Mouse (Mus musculus) limb, embryonic 12.5 days (tissue): ENCODE measurements around the gene Glyctk. TPM values are rescaled to one million over a fixed set of nuclear protein-coding genes. Genes with fewer than 3 reads are reported as not detected.

Experiments
- ATAC-seq: fragments of 200-750 bp; cut with Nextera tagmentation; 2 replicates; pipeline ENCODE4 v1.8.0; 2017; ENCODE audit warnings: low read depth, moderate TSS enrichment; ENCODE audit not compliant: insufficient number of reproducible peaks, insufficient read depth, low FRiP score, low TSS enrichment
- H3K27ac ChIP-seq: fragments of 300-500 bp; sonication (generic); 2 replicates; pipeline ENCODE4 v1.5.1; 2016; ENCODE audit warnings: mild to moderate bottlenecking, moderate library complexity
- H3K27me3 ChIP-seq: fragments of 300-500 bp; sonication (generic); 2 replicates; pipeline ENCODE4 v1.6.1; 2016; ENCODE audit warnings: mild to moderate bottlenecking, moderate library complexity
- H3K36me3 ChIP-seq: fragments of 300-500 bp; sonication (generic); 2 replicates; pipeline ENCODE4 v1.6.1; 2016; ENCODE audit warnings: mild to moderate bottlenecking, moderate library complexity
- H3K4me1 ChIP-seq: fragments of 300-500 bp; sonication (generic); replicated peaks from 2 replicates; pipeline ENCODE4 v1.6.1; 2016
- H3K4me2 ChIP-seq: fragments of 300-500 bp; sonication (generic); 2 replicates; pipeline ENCODE4 v1.6.1; 2016; ENCODE audit warnings: mild to moderate bottlenecking, moderate library complexity
- H3K4me3 ChIP-seq: fragments of 300-500 bp; sonication (generic); replicated peaks from 2 replicates; pipeline ENCODE4 v1.5.1; 2016; ENCODE audit warnings: mild to moderate bottlenecking
- H3K9ac ChIP-seq: fragments of 300-500 bp; sonication (generic); replicated peaks from 2 replicates; pipeline ENCODE4 v1.6.1; 2016; ENCODE audit warnings: mild to moderate bottlenecking, moderate library complexity
- H3K9me3 ChIP-seq: fragments of 300-500 bp; sonication (generic); 2 replicates; pipeline ENCODE4 v1.6.1; 2016; ENCODE audit warnings: mild to moderate bottlenecking, moderate library complexity
- WGBS: fragments of 180-500 bp; shearing (Covaris S2); methylation state at CpG from one replicate; pipeline ENCODE4 v1.1.7; 2016; 5-methylcytosine and 5-hydroxymethylcytosine counted together
- microRNA counts: library from miRNA; unstranded; fragments of <30 nt; microRNA quantifications from one replicate; lab custom pipeline; 2017
- microRNA-seq: library from miRNA; unstranded; fragments of <30 nt; microRNA quantifications from one replicate; pipeline ENCODE4, GENCODE M21; 2017
- polyA plus RNA-seq: library from polyadenylated mRNA; unstranded; fragments of >200 nt; fragmentation: Nextera tagmentation; extraction: Ambion mirVana; gene quantifications from 2 replicates; pipeline ENCODE4 v1.2.1, GENCODE M21; 2016

Glyctk gene
- polyA plus RNA-seq, 1 experiment from 2014 or later, result 2.8 TPM

DNA sequence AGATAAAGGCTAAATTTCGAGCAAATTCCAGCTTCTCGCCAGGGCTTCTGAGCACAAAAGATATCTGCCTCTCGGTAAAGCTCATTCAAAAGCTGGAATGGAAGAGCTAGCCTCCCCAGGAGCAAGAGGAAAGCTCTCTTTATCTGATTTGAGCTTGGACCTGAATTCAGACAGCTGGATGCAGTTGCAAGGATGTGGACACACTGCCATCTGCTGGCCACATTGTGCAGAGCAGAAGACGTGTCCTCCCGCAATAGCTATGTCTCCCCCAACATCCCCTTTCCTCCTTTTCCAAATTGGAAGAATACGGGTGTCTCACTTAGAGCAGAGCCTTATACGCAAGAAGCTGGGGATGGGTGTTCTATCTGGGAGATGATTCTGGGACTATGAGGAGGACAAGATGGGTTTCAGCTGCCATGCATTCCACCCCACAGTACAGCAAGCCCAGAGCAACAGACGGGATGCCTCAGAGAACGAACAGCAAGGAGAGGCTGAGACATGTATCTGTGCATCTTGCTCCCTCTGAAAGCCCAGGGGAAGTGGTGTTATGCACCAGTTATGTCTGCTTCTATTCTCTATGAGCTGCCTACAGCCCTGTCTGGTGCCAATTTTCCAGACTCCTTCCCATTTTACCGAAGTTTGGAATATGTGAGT lies 45.0 kb downstream of the Glyctk start:
- no peak overlapping the region for H3K4me2 ChIP-seq
- no peaks in the 10 kb centered on the region for H3K36me3 ChIP-seq
- H3K27me3 ChIP-seq, result no peaks in the 10 kb centered on the region
- WGBS, result 36% methylated on average over 10 of the region's 10 CpGs
- ATAC-seq, result no peak
- peaks cover 7% of the 10 kb centered on the region; the same call in 1 of the 2 replicates for H3K9me3 ChIP-seq
- H3K9ac ChIP-seq, result no peak overlapping the region
- no peak overlapping the region for H3K4me3 ChIP-seq
- H3K27ac ChIP-seq, result no peak overlapping the region
- H3K4me1 ChIP-seq, result 0 out of 2 replicates have a peak, but pooled peaks cover 4% of the 10 kb centered on the region

DNA sequence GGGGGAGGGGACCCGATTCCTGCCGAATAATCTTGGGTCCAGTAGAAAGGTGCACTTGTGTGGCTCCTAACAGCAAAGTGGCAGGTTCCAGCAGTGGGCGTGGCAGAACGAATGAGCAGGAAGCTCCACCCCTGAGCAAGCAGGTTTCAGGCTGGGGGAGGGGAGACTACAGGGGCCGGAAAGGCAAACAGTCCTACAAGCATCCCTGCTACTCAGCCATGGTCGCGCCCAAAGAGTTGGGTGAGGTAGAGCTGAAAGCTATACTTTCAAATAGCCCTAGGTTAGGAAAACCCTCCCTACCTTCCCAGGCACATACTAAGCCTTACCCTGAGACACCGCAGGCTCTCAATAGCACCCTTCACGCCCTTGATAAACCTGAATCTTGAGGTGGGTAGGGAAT lies 51.7 kb downstream of the Glyctk start:
- no peak for ATAC-seq
- Histone ChIP-seq H3K9ac (no peak overlapping the region), H3K27ac (no peak overlapping the region), H3K9me3 (peaks cover 5% of the 10 kb centered on the region; the same call in 1 of the 2 replicates), H3K4me2 (no peak overlapping the region), H3K4me3 (no peak overlapping the region), H3K36me3 (no peaks in the 10 kb centered on the region), H3K27me3 (no peaks in the 10 kb centered on the region), H3K4me1 (no peaks in the 10 kb centered on the region)
- 77% methylated on average over 9 of the region's 9 CpGs for WGBS

DNA sequence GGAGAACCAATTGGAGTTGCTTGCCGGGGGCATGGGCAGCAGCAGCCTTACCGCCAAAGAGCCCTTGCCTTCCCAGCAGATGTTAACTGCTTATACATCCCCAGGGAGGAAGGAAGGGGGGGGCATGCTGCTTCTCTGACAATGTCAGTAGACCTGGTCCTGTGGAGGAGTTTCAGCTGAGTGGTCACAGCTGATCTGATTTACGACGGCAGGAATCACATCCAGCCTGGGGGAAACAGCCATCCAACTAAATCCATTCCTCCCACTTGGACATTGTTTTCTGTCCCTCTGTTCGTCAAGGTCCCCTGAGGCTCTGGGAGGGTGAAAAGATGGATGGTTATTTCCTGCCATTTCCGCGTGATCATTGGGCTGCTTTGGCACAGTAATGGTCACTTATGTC lies 53.5 kb downstream of the Glyctk start:
- WGBS, result 84% methylated on average over 7 of the region's 7 CpGs
- Histone ChIP-seq H3K27ac (no peak overlapping the region), H3K4me1 (no peaks in the 10 kb centered on the region), H3K4me3 (no peak overlapping the region), H3K36me3 (no peaks in the 10 kb centered on the region), H3K4me2 (no peak overlapping the region), H3K9me3 (no peaks in the 10 kb centered on the region), H3K27me3 (no peaks in the 10 kb centered on the region), H3K9ac (no peak overlapping the region)
- ATAC-seq, result no peak

MicroRNA genes within 50 kb of the gene (microRNA counts, 519-probe panel; counts per million panel counts)
- 8,060 counts per million, percentile 90 among the panel's probes with 10 or more counts for microRNA mmu-let-7g (lab: Ali Mortazavi, UCI)

Small RNAs within 50 kb of the gene (microRNA-seq; reads per million reads assigned to microRNA genes)
- gene Mir135a-1, result 6.7 reads per million, percentile 20 among the genes with 10 or more reads in this experiment
- gene Mirlet7g, result 22,122 reads per million, percentile 97 among the genes with 10 or more reads in this experiment

Other genes starting within 250 kb of the Glyctk start
- gene Col6a5, start 197.5 kb downstream of the Glyctk start, polyA plus RNA-seq, result 0.43 and 0.70 TPM in 2 replicates
- gene Col6a4, start 61.4 kb downstream of the Glyctk start, polyA plus RNA-seq, result 0.25 and 0.35 TPM in 2 replicates
- gene Wdr82, start 12.8 kb upstream of the Glyctk start, polyA plus RNA-seq, result 30.1 and 31.3 TPM in 2 replicates
- gene Ppm1m, start 41.6 kb upstream of the Glyctk start, polyA plus RNA-seq, result 60.4 and 60.7 TPM in 2 replicates
- gene Twf2, start 45.0 kb upstream of the Glyctk start, polyA plus RNA-seq, result 62.1 and 69.8 TPM in 2 replicates
- gene Tlr9, start 64.5 kb upstream of the Glyctk start, polyA plus RNA-seq, result not detected in 2 replicates
- 89.3 and 95.0 TPM in 2 replicates for gene Alas1, start 90.5 kb upstream of the Glyctk start, polyA plus RNA-seq
- gene Poc1a, start 122.9 kb upstream of the Glyctk start, polyA plus RNA-seq, result 30.3 and 31.5 TPM in 2 replicates
- 53.7 and 58.9 TPM in 2 replicates for gene Dusp7, start 210.5 kb upstream of the Glyctk start, polyA plus RNA-seq